Mouse (Mus musculus): Measurements from ENCODE around the gene Ascc2. TPM values are rescaled to one million over a fixed set of nuclear protein-coding genes. Genes with fewer than 3 reads are reported as not detected.
A peak's percentile ranks its signal among the peaks of the same experiment; 100 is the strongest.

The Ascc2 gene
- total RNA-seq, 1 experiment = 23.8 TPM

DNA sequence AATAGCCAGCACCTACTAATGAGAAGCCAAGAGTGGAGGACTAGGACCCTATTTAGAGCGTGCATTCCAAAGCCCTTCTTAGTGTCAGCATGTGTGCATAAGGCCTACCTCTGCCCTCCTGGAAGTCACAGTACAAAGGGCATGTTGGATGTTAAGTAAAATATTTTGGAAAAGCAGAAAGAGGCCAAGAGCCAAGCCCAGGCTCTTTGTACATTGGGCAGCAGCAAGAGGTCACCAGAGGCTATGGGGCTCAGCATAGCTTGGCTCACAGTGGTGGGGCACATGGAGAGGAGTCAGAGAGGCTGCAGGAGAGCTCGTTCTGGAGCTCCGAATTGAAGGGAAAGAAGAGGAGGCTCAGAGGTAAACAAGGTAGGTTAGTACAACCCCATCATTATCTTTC lies 49.5 kb downstream of the Ascc2 start:
- H3K9me3 ChIP-seq (ENCODE audit: control insufficient read depth, insufficient read depth, low read depth, low read length) = no peaks in the 10 kb centered on the region
- DNase-seq (ENCODE audit: low read depth, low spot score) = no peak
- no peak overlapping the region for H3K27ac ChIP-seq (ENCODE audit: insufficient read depth, low read depth, low read length, poor library complexity, severe bottlenecking)
- in situ Hi-C loops (cut with MboI; ENCODE audit: low sequenced_read_pairs in 2 of 2, unreplicated experiment in 2 of 2) = no loop called here
- H3K4me1 ChIP-seq (ENCODE audit: control insufficient read depth in 2 of 2, insufficient read depth in 2 of 2, low read length in 2 of 2, poor library complexity in 1 of 2) = peaks cover 2 to 15% of the 10 kb centered on the region in 2 experiments; a peak in 3 of 4 replicates
- H3K4me3 ChIP-seq (ENCODE audit: insufficient read depth in 1 of 2, low read depth in 1 of 2, low read length in 2 of 2, poor library complexity in 1 of 2, severe bottlenecking in 1 of 2) = no peak overlapping the region
- TF ChIP-seq ZNF384 (IDR thresholded peaks at IDR 0.05; ENCODE audit: low read depth, low read length) (no peak), CHD2 (IDR thresholded peaks at IDR 0.05; ENCODE audit: low read depth, low read length) (no peak)
- peaks cover 15% of the 10 kb centered on the region; the same call in 1 of the 2 replicates for H3K36me3 ChIP-seq (ENCODE audit: control insufficient read depth, insufficient read depth, low read length, poor library complexity, severe bottlenecking)
- H3K9ac ChIP-seq (ENCODE audit: insufficient read depth, low read depth, low read length, poor library complexity, severe bottlenecking) = no peak overlapping the region

DNA sequence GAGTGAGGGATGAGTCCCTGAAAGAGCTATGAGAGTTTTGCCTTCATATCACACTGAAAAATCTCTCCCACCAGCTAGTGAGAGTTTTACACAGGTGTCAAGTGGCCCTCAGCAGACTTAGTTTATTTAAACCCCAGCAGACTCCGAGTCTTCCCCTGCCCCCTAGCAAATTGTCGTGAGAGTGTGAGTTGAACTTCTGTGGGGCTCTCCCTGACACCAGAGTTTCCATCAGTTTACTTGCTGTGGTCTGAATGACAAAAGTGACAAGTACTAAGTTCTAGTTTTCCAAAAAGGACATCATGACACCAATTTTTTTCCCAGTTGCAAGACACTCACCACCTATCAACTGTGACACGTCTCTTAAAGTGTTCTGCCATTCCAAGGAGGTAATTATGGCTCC lies 50.3 kb downstream of the Ascc2 start:
- H3K9ac ChIP-seq (ENCODE audit: insufficient read depth, low read depth, low read length, poor library complexity, severe bottlenecking) = no peak overlapping the region
- TF ChIP-seq ZC3H11A (IDR thresholded peaks at IDR 0.05; ENCODE audit: borderline replicate concordance, low read depth, low read length) = no peak
- TF ChIP-seq ZNF384 (IDR thresholded peaks at IDR 0.05; ENCODE audit: low read depth, low read length) = no peak
- no peak for TF ChIP-seq CHD2 (IDR thresholded peaks at IDR 0.05; ENCODE audit: low read depth, low read length)
- no peak for TF ChIP-seq MAFK (IDR thresholded peaks at IDR 0.05; ENCODE audit: insufficient read depth, low read depth, low read length)
- no peak for TF ChIP-seq HCFC1 (IDR thresholded peaks at IDR 0.05; ENCODE audit: borderline replicate concordance, insufficient read depth, low read length)
- peaks cover 2 to 15% of the 10 kb centered on the region in 2 experiments; a peak in 3 of 4 replicates for H3K4me1 ChIP-seq (ENCODE audit: control insufficient read depth in 2 of 2, insufficient read depth in 2 of 2, low read length in 2 of 2, poor library complexity in 1 of 2)
- peaks cover 9% of the 10 kb centered on the region; the same call in 1 of the 2 replicates for H3K36me3 ChIP-seq (ENCODE audit: control insufficient read depth, insufficient read depth, low read length, poor library complexity, severe bottlenecking)
- H3K27ac ChIP-seq (ENCODE audit: insufficient read depth, low read depth, low read length, poor library complexity, severe bottlenecking) = no peak overlapping the region
- no peak overlapping the region for H3K4me3 ChIP-seq (ENCODE audit: insufficient read depth in 1 of 2, low read depth in 1 of 2, low read length in 2 of 2, poor library complexity in 1 of 2, severe bottlenecking in 1 of 2)
- in situ Hi-C loops (cut with MboI; ENCODE audit: low sequenced_read_pairs in 2 of 2, unreplicated experiment in 2 of 2) = no loop called here
- no peaks in the 10 kb centered on the region for H3K9me3 ChIP-seq (ENCODE audit: control insufficient read depth, insufficient read depth, low read depth, low read length)
- DNase-seq (ENCODE audit: low read depth, low spot score) = no peak

DNA sequence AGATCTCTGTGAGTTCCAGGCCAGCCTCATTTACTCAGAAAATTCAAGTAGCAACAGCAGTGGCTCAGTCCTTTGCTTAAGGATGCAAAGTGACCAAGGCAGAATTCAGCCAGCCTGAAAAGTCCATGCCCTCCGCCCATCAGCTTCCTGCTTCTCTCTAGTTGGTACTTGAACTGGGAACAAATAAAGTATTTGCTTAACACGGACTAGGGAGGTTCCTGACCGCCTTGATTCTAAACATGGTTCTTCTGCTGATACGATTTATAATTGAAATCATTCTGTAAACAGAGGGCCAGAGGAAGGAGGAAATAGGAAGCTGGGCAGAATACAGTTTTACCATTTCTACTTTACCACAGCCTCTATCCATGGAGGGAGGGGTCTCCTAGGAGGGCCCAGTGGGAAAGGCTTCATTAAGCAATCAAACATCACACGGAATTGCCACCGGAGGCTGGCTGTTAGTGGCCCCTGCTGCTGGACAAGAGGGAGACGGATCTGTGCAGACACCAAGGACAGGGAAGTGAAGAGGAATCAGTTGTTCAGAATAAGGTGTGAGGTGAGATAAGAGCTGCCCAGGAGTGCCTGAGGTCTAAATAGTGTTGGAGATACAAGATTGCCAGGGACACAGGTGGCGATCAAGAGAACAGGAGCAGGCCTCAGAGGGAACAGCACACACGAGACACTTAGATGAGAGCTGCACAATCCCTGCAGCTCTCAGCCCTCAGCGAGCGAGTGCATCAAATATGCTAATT lies 51.3 kb downstream of the Ascc2 start:
- Histone ChIP-seq H3K4me3 (ENCODE audit: insufficient read depth in 1 of 2, low read depth in 1 of 2, low read length in 2 of 2, poor library complexity in 1 of 2, severe bottlenecking in 1 of 2) (no peak overlapping the region), H3K9ac (ENCODE audit: insufficient read depth, low read depth, low read length, poor library complexity, severe bottlenecking) (no peak overlapping the region), H3K36me3 (ENCODE audit: control insufficient read depth, insufficient read depth, low read length, poor library complexity, severe bottlenecking) (0 out of 2 replicates have a peak, but pooled peaks cover 2% of the 10 kb centered on the region), H3K27ac (ENCODE audit: insufficient read depth, low read depth, low read length, poor library complexity, severe bottlenecking) (0 out of 2 replicates have a peak overlapping the region, but pooled peaks have one; percentile 18), H3K9me3 (ENCODE audit: control insufficient read depth, insufficient read depth, low read depth, low read length) (no peaks in the 10 kb centered on the region), H3K4me1 (ENCODE audit: control insufficient read depth in 2 of 2, insufficient read depth in 2 of 2, low read length in 2 of 2, poor library complexity in 1 of 2) (peaks cover 2 to 13% of the 10 kb centered on the region in 2 experiments; a peak in 3 of 4 replicates)
- no peak for TF ChIP-seq CHD2 (IDR thresholded peaks at IDR 0.05; ENCODE audit: low read depth, low read length)
- in situ Hi-C loops (cut with MboI; ENCODE audit: low sequenced_read_pairs in 2 of 2, unreplicated experiment in 2 of 2) = no loop called here
- no peak for DNase-seq (ENCODE audit: low read depth, low spot score)

DNA sequence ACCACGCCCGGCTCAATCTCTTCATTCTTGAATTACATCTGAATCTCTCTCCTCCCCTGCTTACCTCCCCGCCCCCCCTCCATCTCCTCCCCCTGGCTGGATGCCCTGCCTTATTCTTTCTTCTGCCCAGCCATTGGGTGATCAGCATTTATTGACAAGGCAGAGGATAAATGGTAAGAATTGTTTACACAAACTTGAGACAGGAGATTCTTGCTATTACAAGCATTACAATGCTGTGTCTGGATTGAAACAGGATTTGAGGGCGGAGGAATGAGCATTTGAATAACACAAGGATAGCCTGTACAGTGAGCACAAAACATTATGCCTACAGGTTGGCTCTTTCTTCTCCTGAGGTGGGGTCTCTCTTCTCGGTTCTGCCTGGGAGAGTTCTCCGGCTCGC lies 52.8 kb downstream of the Ascc2 start:
- TF ChIP-seq CHD2 (IDR thresholded peaks at IDR 0.05; ENCODE audit: low read depth, low read length) (0 out of 2 replicates have a peak, but pooled peaks have one; percentile 39), HCFC1 (IDR thresholded peaks at IDR 0.05; ENCODE audit: borderline replicate concordance, insufficient read depth, low read length) (no peak)
- in situ Hi-C loops (cut with MboI; ENCODE audit: low sequenced_read_pairs in 2 of 2, unreplicated experiment in 2 of 2) = no loop called here

DNA sequence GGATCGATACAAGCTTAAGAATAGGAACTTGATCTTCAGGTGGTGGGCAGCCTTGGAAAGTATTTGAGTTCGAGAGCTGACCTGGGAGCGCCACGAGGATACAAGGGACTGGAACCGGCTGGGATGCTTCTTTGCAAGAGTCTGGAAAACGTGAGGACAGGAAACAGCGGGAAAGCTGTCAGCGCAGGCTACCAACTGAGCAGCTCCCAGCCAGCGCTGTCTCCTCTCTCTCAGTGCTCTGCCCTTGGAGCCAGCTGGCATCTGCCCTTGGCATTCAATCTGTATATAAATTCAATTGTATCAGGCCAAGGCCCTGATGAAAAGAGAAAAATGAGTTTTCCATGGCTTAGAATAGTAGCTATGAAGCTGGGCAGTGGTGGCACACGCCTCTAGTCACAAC lies 53.7 kb downstream of the Ascc2 start:
- Histone ChIP-seq H3K4me3 (ENCODE audit: insufficient read depth in 1 of 2, low read depth in 1 of 2, low read length in 2 of 2, poor library complexity in 1 of 2, severe bottlenecking in 1 of 2) (no peak overlapping the region), H3K27ac (ENCODE audit: insufficient read depth, low read depth, low read length, poor library complexity, severe bottlenecking) (peak overlapping the region; percentile 59; the same call in 1 of the 2 replicates), H3K9me3 (ENCODE audit: control insufficient read depth, insufficient read depth, low read depth, low read length) (no peaks in the 10 kb centered on the region), H3K4me1 (ENCODE audit: control insufficient read depth in 2 of 2, insufficient read depth in 2 of 2, low read length in 2 of 2, poor library complexity in 1 of 2) (peaks cover 2 to 13% of the 10 kb centered on the region in 2 experiments; a peak in 3 of 4 replicates), H3K36me3 (ENCODE audit: control insufficient read depth, insufficient read depth, low read length, poor library complexity, severe bottlenecking) (no peaks in the 10 kb centered on the region), H3K9ac (ENCODE audit: insufficient read depth, low read depth, low read length, poor library complexity, severe bottlenecking) (peak overlapping the region; percentile 41; the same call in 1 of the 2 replicates)
- TF ChIP-seq ZNF384 (IDR thresholded peaks at IDR 0.05; ENCODE audit: low read depth, low read length) = no peak
- no peak for TF ChIP-seq HCFC1 (IDR thresholded peaks at IDR 0.05; ENCODE audit: borderline replicate concordance, insufficient read depth, low read length)
- no peak for TF ChIP-seq MAFK (IDR thresholded peaks at IDR 0.05; ENCODE audit: insufficient read depth, low read depth, low read length)
- no peak for TF ChIP-seq ZC3H11A (IDR thresholded peaks at IDR 0.05; ENCODE audit: borderline replicate concordance, low read depth, low read length)
- no peak for TF ChIP-seq CHD2 (IDR thresholded peaks at IDR 0.05; ENCODE audit: low read depth, low read length)
- in situ Hi-C loops (cut with MboI; ENCODE audit: low sequenced_read_pairs in 2 of 2, unreplicated experiment in 2 of 2) = no loop called here
- no peak for DNase-seq (ENCODE audit: low read depth, low spot score)

More for the DNA sequence above, 52.8 kb downstream of the Ascc2 start:
- Histone ChIP-seq H3K27ac (ENCODE audit: insufficient read depth, low read depth, low read length, poor library complexity, severe bottlenecking) (peak overlapping the region; percentile 59; the same call in 1 of the 2 replicates), H3K4me3 (ENCODE audit: insufficient read depth in 1 of 2, low read depth in 1 of 2, low read length in 2 of 2, poor library complexity in 1 of 2, severe bottlenecking in 1 of 2) (no peak overlapping the region), H3K36me3 (ENCODE audit: control insufficient read depth, insufficient read depth, low read length, poor library complexity, severe bottlenecking) (no peaks in the 10 kb centered on the region), H3K9me3 (ENCODE audit: control insufficient read depth, insufficient read depth, low read depth, low read length) (no peaks in the 10 kb centered on the region), H3K4me1 (ENCODE audit: control insufficient read depth in 2 of 2, insufficient read depth in 2 of 2, low read length in 2 of 2, poor library complexity in 1 of 2) (peaks cover 2 to 13% of the 10 kb centered on the region in 2 experiments; a peak in 3 of 4 replicates), H3K9ac (ENCODE audit: insufficient read depth, low read depth, low read length, poor library complexity, severe bottlenecking) (no peak overlapping the region)
- DNase-seq (ENCODE audit: low read depth, low spot score) = peak; percentile 63
